Mouse (Mus musculus): ENCODE data around the gene Slc25a39.

DNA sequence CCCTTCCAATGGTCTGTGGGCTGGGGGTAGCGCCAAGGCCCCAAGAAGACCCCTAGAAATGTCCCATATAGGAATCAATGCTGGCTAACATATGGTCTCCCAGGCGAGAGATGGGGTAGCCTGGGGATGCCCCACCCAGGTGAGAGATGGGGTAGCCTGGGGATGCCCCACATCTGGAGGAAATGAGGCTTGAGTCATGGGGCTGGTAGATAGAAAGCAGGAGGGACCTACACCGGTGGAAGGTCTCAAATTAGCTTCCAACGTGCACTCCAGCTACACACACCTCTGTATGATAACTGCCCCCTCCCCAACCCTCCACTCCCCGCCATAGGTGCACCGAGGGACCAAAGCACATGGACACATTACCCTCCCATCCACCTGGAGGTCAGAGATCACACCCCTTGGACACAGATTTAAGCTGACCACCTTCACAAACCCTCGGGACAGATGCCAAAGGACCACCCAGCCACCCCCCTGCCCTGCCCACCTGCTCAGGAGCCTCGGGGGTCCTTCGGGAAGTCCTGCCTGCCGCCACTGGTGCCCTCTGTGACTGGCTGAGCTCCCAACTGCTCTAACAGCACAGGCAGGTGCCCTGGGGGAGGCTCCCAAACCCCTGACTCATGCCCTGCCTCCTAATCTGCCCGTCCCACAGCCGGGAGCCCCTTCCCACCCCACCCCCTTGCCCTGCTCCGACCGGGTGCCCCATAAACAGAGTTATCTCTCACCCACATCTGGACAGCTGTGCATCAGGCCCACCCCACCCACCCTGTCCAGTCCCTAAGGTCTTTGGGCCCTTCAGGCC is 43.0 kb downstream of the Slc25a39 start:
- TF ChIP-seq EP300 (optimal IDR thresholded peaks at IDR 0.05) (no peak), CTCF (IDR thresholded peaks at IDR 0.05; ENCODE audit: low read depth) (no peak)
